In genomic region chr14:19905615-19906014, GRCm38 (mm10) we compare ENCODE assay signal across 8 mouse cellular contexts.
DNase-seq lines count a peak whose midpoint lies in the region; ATAC-seq and TF ChIP-seq lines count a peak whose summit lies in the region.

No protein-coding gene starts in this region.

- WGBS in midbrain, embryonic 12.5 days = 66% methylated on average over 5 of the region's 5 CpGs
- WGBS in midbrain, embryonic 10.5 days = 80% methylated on average over 5 of the region's 5 CpGs
- 83% methylated on average over 5 of the region's 5 CpGs for WGBS in forebrain, embryonic 10.5 days
- WGBS in heart, embryonic 15.5 days = 24% methylated on average over 5 of the region's 5 CpGs
- WGBS in lung, postnatal 0 days = 39% methylated on average over 5 of the region's 5 CpGs

- peak; percentile 57; the same call in 1 of the 2 replicates for TF ChIP-seq EP300 in lung, postnatal 0 days (IDR thresholded peaks at IDR 0.05)

- ATAC-seq in midbrain, embryonic 12.5 days (ENCODE audit: low FRiP score, low read depth) = no peak
- ATAC-seq in heart, embryonic 15.5 days (replicated peaks; ENCODE audit: insufficient number of reproducible peaks, insufficient read depth, low FRiP score, low read depth) = peak; percentile 94
- peak; percentile 80 for ATAC-seq in lung, postnatal 0 days

- H3K9me3 ChIP-seq in midbrain, embryonic 12.5 days = no peaks in the 10 kb centered on the region
- H3K9me3 ChIP-seq in midbrain, embryonic 10.5 days (replicated peaks) = no peaks in the 10 kb centered on the region
- H3K9me3 ChIP-seq in forebrain, embryonic 10.5 days = no peaks in the 10 kb centered on the region
- H3K9me3 ChIP-seq in heart, embryonic 15.5 days (replicated peaks) = no peaks in the 10 kb centered on the region
- no peaks in the 10 kb centered on the region for H3K9me3 ChIP-seq in lung, postnatal 0 days (ENCODE audit: low read length)

- no peak overlapping the region for H3K4me3 ChIP-seq in midbrain, embryonic 12.5 days
- no peak overlapping the region for H3K4me3 ChIP-seq in midbrain, embryonic 10.5 days
- H3K4me3 ChIP-seq in forebrain, embryonic 10.5 days = no peak overlapping the region
- H3K4me3 ChIP-seq in heart, embryonic 15.5 days = no peak overlapping the region
- H3K4me3 ChIP-seq in lung, postnatal 0 days (ENCODE audit: low read depth, low read length) = no peak overlapping the region

- TF ChIP-seq CTCF in lung, postnatal 0 days (IDR thresholded peaks at IDR 0.05) = no peak

- H3K4me1 ChIP-seq in midbrain, embryonic 12.5 days = peaks cover 20% of the 10 kb centered on the region
- peaks cover 22% of the 10 kb centered on the region for H3K4me1 ChIP-seq in midbrain, embryonic 10.5 days
- H3K4me1 ChIP-seq in forebrain, embryonic 10.5 days = peaks cover 28% of the 10 kb centered on the region
- H3K4me1 ChIP-seq in heart, embryonic 15.5 days (replicated peaks) = peaks cover 21% of the 10 kb centered on the region
- H3K4me1 ChIP-seq in lung, postnatal 0 days (ENCODE audit: insufficient read depth, low read depth, low read length) = no peaks in the 10 kb centered on the region

- no peak overlapping the region for H3K9ac ChIP-seq in midbrain, embryonic 12.5 days (replicated peaks)
- H3K9ac ChIP-seq in heart, embryonic 15.5 days = no peak overlapping the region
- no peak overlapping the region for H3K9ac ChIP-seq in lung, postnatal 0 days (replicated peaks; ENCODE audit: low read depth)

- H3K27me3 ChIP-seq in midbrain, embryonic 12.5 days = no peaks in the 10 kb centered on the region
- no peaks in the 10 kb centered on the region for H3K27me3 ChIP-seq in midbrain, embryonic 10.5 days (ENCODE audit: low read depth, poor library complexity, severe bottlenecking)
- H3K27me3 ChIP-seq in forebrain, embryonic 10.5 days (ENCODE audit: poor library complexity, severe bottlenecking) = no peaks in the 10 kb centered on the region
- H3K27me3 ChIP-seq in heart, embryonic 15.5 days = no peaks in the 10 kb centered on the region
- H3K27me3 ChIP-seq in lung, postnatal 0 days (replicated peaks; ENCODE audit: insufficient read depth, low read length) = no peaks in the 10 kb centered on the region

- no peak for DNase-seq in midbrain, embryonic 10.5 days (ENCODE audit: low spot score)
- DNase-seq in forebrain, embryonic 10.5 days (ENCODE audit: extremely low spot score, low spot score) = peak; percentile 10
- DNase-seq in layer of hippocampus, adult 8-10 months (ENCODE audit: low spot score in 2 of 2) = peak; percentile 51 to 58
- peak; percentile 73 for DNase-seq in lung, postnatal 0 days (ENCODE audit: low spot score)
- DNase-seq in telencephalon, adult 2 months (ENCODE audit: low read depth, low spot score) = peak; percentile 58
- no peak for DNase-seq in spleen, postnatal 4 days (ENCODE audit: low spot score in 2 of 2)

- peak overlapping the region; percentile 43 for H3K27ac ChIP-seq in midbrain, embryonic 12.5 days (replicated peaks)
- H3K27ac ChIP-seq in midbrain, embryonic 10.5 days (replicated peaks) = no peak overlapping the region
- H3K27ac ChIP-seq in forebrain, embryonic 10.5 days = peak overlapping the region; percentile 21; the same call in 1 of the 2 replicates
- H3K27ac ChIP-seq in heart, embryonic 15.5 days = peak overlapping the region; percentile 62
- H3K27ac ChIP-seq in lung, postnatal 0 days (ENCODE audit: low read length) = no peak overlapping the region

- H3K36me3 ChIP-seq in midbrain, embryonic 12.5 days = peaks cover 4% of the 10 kb centered on the region
- peaks cover 6% of the 10 kb centered on the region; the same call in 1 of the 2 replicates for H3K36me3 ChIP-seq in midbrain, embryonic 10.5 days
- peaks cover 17% of the 10 kb centered on the region for H3K36me3 ChIP-seq in forebrain, embryonic 10.5 days (replicated peaks)
- H3K36me3 ChIP-seq in heart, embryonic 15.5 days = no peaks in the 10 kb centered on the region
- no peaks in the 10 kb centered on the region for H3K36me3 ChIP-seq in lung, postnatal 0 days (ENCODE audit: insufficient read depth, low read length)

- no peak overlapping the region for H3K4me2 ChIP-seq in midbrain, embryonic 12.5 days (replicated peaks)
- no peak overlapping the region for H3K4me2 ChIP-seq in heart, embryonic 15.5 days
- H3K4me2 ChIP-seq in lung, postnatal 0 days (replicated peaks; ENCODE audit: low read depth, low read length) = no peak overlapping the region

Comparison
In these comparisons a context has a peak if more than half of its experiments do, and no peak if none do; other contexts are left out.
1. H3K27ac ChIP-seq: peak in midbrain, embryonic 12.5 days (single experiment), forebrain, embryonic 10.5 days (single experiment) and heart, embryonic 15.5 days (single experiment); none in midbrain, embryonic 10.5 days (single experiment) and lung, postnatal 0 days (single experiment).
2. DNase-seq: peak in forebrain, embryonic 10.5 days (single experiment), layer of hippocampus, adult 8-10 months (2 of 2), lung, postnatal 0 days (single experiment) and telencephalon, adult 2 months (single experiment); none in midbrain, embryonic 10.5 days (single experiment) and spleen, postnatal 4 days (0 of 2).